Mouse (Mus musculus) liver, embryonic 15.5 days (tissue): ENCODE measurements around the gene Ugt2a2. TPM values are rescaled to one million over a fixed set of nuclear protein-coding genes. Genes with fewer than 3 reads are reported as not detected.
"Not testable (repeated sequence)": the region's sequence is repeated elsewhere in the genome, so short reads cannot be mapped to it uniquely, and the experiment has no call there.

Source experiments
- ATAC-seq: fragments of 200-750 bp; cut with Nextera tagmentation; 2 replicates; pipeline ENCODE4 v1.8.0; 2017; ENCODE audit warnings: moderate number of reproducible peaks, mild to moderate bottlenecking, moderate library complexity; ENCODE audit not compliant: insufficient read depth
- H3K27ac ChIP-seq: fragments of 300-500 bp; sonication (generic); replicated peaks from 2 replicates; pipeline ENCODE4 v1.5.1; 2015; ENCODE audit warnings: mild to moderate bottlenecking, inconsistent platforms
- H3K27me3 ChIP-seq: fragments of 300-500 bp; sonication (generic); 2 replicates; pipeline ENCODE4 v1.6.1; 2015; ENCODE audit warnings: mild to moderate bottlenecking, inconsistent platforms
- H3K36me3 ChIP-seq: fragments of 300-500 bp; sonication (generic); replicated peaks from 2 replicates; pipeline ENCODE4 v1.6.1; 2015; ENCODE audit warnings: moderate library complexity, mild to moderate bottlenecking, inconsistent platforms
- H3K4me1 ChIP-seq: fragments of 300-500 bp; sonication (generic); replicated peaks from 2 replicates; pipeline ENCODE4 v1.6.1; 2015; ENCODE audit warnings: inconsistent platforms
- H3K4me2 ChIP-seq: fragments of 300-500 bp; sonication (generic); 2 replicates; pipeline ENCODE4 v1.6.1; 2015; ENCODE audit warnings: moderate library complexity, mild to moderate bottlenecking, inconsistent platforms
- H3K4me3 ChIP-seq: fragments of 300-500 bp; sonication (generic); replicated peaks from 2 replicates; pipeline ENCODE4 v1.5.1; 2015; ENCODE audit warnings: mild to moderate bottlenecking, inconsistent platforms
- H3K9ac ChIP-seq: fragments of 300-500 bp; sonication (generic); 2 replicates; pipeline ENCODE4 v1.6.1; 2015; ENCODE audit warnings: moderate library complexity, mild to moderate bottlenecking, inconsistent platforms
- H3K9me3 ChIP-seq: fragments of 300-500 bp; sonication (generic); replicated peaks from 2 replicates; pipeline ENCODE4 v1.6.1; 2016; ENCODE audit warnings: inconsistent platforms
- WGBS: fragments of 180-500 bp; shearing (Covaris S2); methylation state at CpG from one replicate; pipeline ENCODE4 v1.1.7; 2015; ENCODE audit warnings: mixed read lengths; ENCODE audit not compliant: insufficient replicate concordance; 5-methylcytosine and 5-hydroxymethylcytosine counted together
- polyA plus RNA-seq: library from polyadenylated mRNA; unstranded; fragments of >200 nt; fragmentation: Nextera tagmentation; extraction: Ambion mirVana; gene quantifications from 2 replicates; pipeline ENCODE4 v1.2.1, GENCODE M21; 2015

Ugt2a2 gene
- not detected in 2 replicates for polyA plus RNA-seq

GRCm38 (mm10) chr5:87482160-87482559 lies at the start of gene Ugt2a2:
Gene Ugt2a2, minus strand, starts transcription at chr5:87482260.
- no peaks in the 10 kb centered on the region for H3K36me3 ChIP-seq
- no peaks in the 10 kb centered on the region for H3K27me3 ChIP-seq
- H3K9ac ChIP-seq = no peak within 1 kb of the TSS
- no peak within 1 kb of the TSS for H3K27ac ChIP-seq
- 66% methylated on average over 5 of the region's 5 CpGs for WGBS
- no peak within 1 kb of the TSS for H3K4me2 ChIP-seq
- no peak within 1 kb of the TSS for H3K4me3 ChIP-seq
- H3K4me1 ChIP-seq = no peaks in the 10 kb centered on the region
- no peaks in the 10 kb centered on the region for H3K9me3 ChIP-seq
- no peak for ATAC-seq

GRCm38 (mm10) chr5:87523561-87523960 lies 41.5 kb upstream of the Ugt2a2 start:
- not testable (repeated sequence) for H3K27ac ChIP-seq, H3K36me3 ChIP-seq, H3K4me1 ChIP-seq, H3K9me3 ChIP-seq, ATAC-seq, H3K27me3 ChIP-seq, H3K4me3 ChIP-seq, H3K9ac ChIP-seq, H3K4me2 ChIP-seq
- 59% methylated on average over 2 of the region's 2 CpGs for WGBS

- no peak for ATAC-seq
- WGBS = 45% methylated on average over 4 of the region's 4 CpGs
- no peaks in the 10 kb centered on the region for H3K4me1 ChIP-seq
These were observed 23.9 kb upstream of the Ugt2a2 start for GRCm38 (mm10) chr5:87505776-87506458.

GRCm38 (mm10) chr5:87502687-87503086 lies 20.6 kb upstream of the Ugt2a2 start:
- Histone ChIP-seq H3K9ac (no peak overlapping the region), H3K4me3 (no peak overlapping the region), H3K4me2 (no peak overlapping the region), H3K27ac (no peak overlapping the region), H3K9me3 (no peaks in the 10 kb centered on the region), H3K27me3 (no peaks in the 10 kb centered on the region), H3K36me3 (no peaks in the 10 kb centered on the region), H3K4me1 (no peaks in the 10 kb centered on the region)
- 69% methylated on average over 1 of the region's 1 CpGs for WGBS
- no peak for ATAC-seq

More at GRCm38 (mm10) chr5:87505776-87506458, 23.9 kb upstream of the Ugt2a2 start:
- Histone ChIP-seq H3K4me2 (no peak overlapping the region), H3K27ac (no peak overlapping the region), H3K9me3 (no peaks in the 10 kb centered on the region), H3K27me3 (no peaks in the 10 kb centered on the region), H3K9ac (no peak overlapping the region), H3K4me3 (no peak overlapping the region), H3K36me3 (no peaks in the 10 kb centered on the region)

- Histone ChIP-seq H3K4me1 (no peaks in the 10 kb centered on the region), H3K27ac (no peak overlapping the region), H3K9me3 (no peaks in the 10 kb centered on the region), H3K9ac (no peak overlapping the region), H3K36me3 (no peaks in the 10 kb centered on the region), H3K4me2 (no peak overlapping the region), H3K27me3 (no peaks in the 10 kb centered on the region), H3K4me3 (no peak overlapping the region)
- no peak for ATAC-seq
These were observed 17.3 kb upstream of the Ugt2a2 start for GRCm38 (mm10) chr5:87499341-87499740.

GRCm38 (mm10) chr5:87498936-87499335 lies 16.9 kb upstream of the Ugt2a2 start:
- no peak for ATAC-seq
- no peaks in the 10 kb centered on the region for H3K36me3 ChIP-seq
- no peak overlapping the region for H3K9ac ChIP-seq
- no peak overlapping the region for H3K4me3 ChIP-seq
- no peak overlapping the region for H3K4me2 ChIP-seq
- no peak overlapping the region for H3K27ac ChIP-seq
- no peaks in the 10 kb centered on the region for H3K9me3 ChIP-seq
- H3K27me3 ChIP-seq = no peaks in the 10 kb centered on the region
- H3K4me1 ChIP-seq = no peaks in the 10 kb centered on the region

- no peak for ATAC-seq
- Histone ChIP-seq H3K4me1 (no peaks in the 10 kb centered on the region), H3K4me2 (no peak within 1 kb of the TSS), H3K9me3 (no peaks in the 10 kb centered on the region), H3K27me3 (no peaks in the 10 kb centered on the region), H3K4me3 (no peak within 1 kb of the TSS), H3K36me3 (no peaks in the 10 kb centered on the region), H3K27ac (no peak within 1 kb of the TSS), H3K9ac (no peak within 1 kb of the TSS)
- 68% methylated on average over 1 of the region's 1 CpGs for WGBS
These were observed 8.7 kb upstream of the Ugt2a2 start, which contains the start of gene Ugt2a1 for GRCm38 (mm10) chr5:87490771-87491170. Gene Ugt2a1, minus strand, starts transcription at chr5:87490871.

GRCm38 (mm10) chr5:87486706-87487105 lies 4.6 kb upstream of the Ugt2a2 start, which contains the start of gene Gm43638:
Gene Gm43638, minus strand, starts transcription at chr5:87486806.
- H3K4me3 ChIP-seq, H3K27me3 ChIP-seq, H3K9me3 ChIP-seq, H3K9ac ChIP-seq, ATAC-seq, H3K4me1 ChIP-seq, H3K4me2 ChIP-seq, H3K27ac ChIP-seq, H3K36me3 ChIP-seq: not testable (repeated sequence)
- 56% methylated on average over 1 of the region's 1 CpGs for WGBS

- H3K27ac ChIP-seq = no peak overlapping the region
- ATAC-seq = no peak
- 35% methylated on average over 1 of the region's 1 CpGs for WGBS
- H3K9me3 ChIP-seq = no peaks in the 10 kb centered on the region
- H3K27me3 ChIP-seq = no peaks in the 10 kb centered on the region
- no peak overlapping the region for H3K4me3 ChIP-seq
- H3K36me3 ChIP-seq = no peaks in the 10 kb centered on the region
- no peak overlapping the region for H3K9ac ChIP-seq
- H3K4me2 ChIP-seq = no peak overlapping the region
- H3K4me1 ChIP-seq = no peaks in the 10 kb centered on the region
These were observed 23.2 kb downstream of the Ugt2a2 start for GRCm38 (mm10) chr5:87458810-87459209.

GRCm38 (mm10) chr5:87457701-87458100 lies 24.4 kb downstream of the Ugt2a2 start:
- Histone ChIP-seq H3K4me2 (no peak overlapping the region), H3K9me3 (no peaks in the 10 kb centered on the region), H3K4me1 (no peaks in the 10 kb centered on the region), H3K36me3 (no peaks in the 10 kb centered on the region), H3K27me3 (no peaks in the 10 kb centered on the region), H3K4me3 (no peak overlapping the region), H3K27ac (no peak overlapping the region), H3K9ac (no peak overlapping the region)
- ATAC-seq = no peak

- Histone ChIP-seq H3K36me3 (no peaks in the 10 kb centered on the region), H3K4me2 (no peak overlapping the region), H3K9ac (no peak overlapping the region), H3K4me1 (no peaks in the 10 kb centered on the region), H3K27ac (no peak overlapping the region), H3K9me3 (no peaks in the 10 kb centered on the region), H3K27me3 (no peaks in the 10 kb centered on the region), H3K4me3 (no peak overlapping the region)
- ATAC-seq = no peak
- 64% methylated on average over 3 of the region's 3 CpGs for WGBS
These were observed 25.7 kb downstream of the Ugt2a2 start for GRCm38 (mm10) chr5:87456216-87456850.

GRCm38 (mm10) chr5:87455519-87455918 lies 26.5 kb downstream of the Ugt2a2 start:
- no peak for ATAC-seq
- Histone ChIP-seq H3K4me2 (no peak overlapping the region), H3K36me3 (no peaks in the 10 kb centered on the region), H3K27me3 (no peaks in the 10 kb centered on the region), H3K9ac (no peak overlapping the region), H3K27ac (no peak overlapping the region), H3K4me1 (no peaks in the 10 kb centered on the region), H3K4me3 (no peak overlapping the region), H3K9me3 (no peaks in the 10 kb centered on the region)
